Mouse (Mus musculus) stomach, embryonic 15.5 days (tissue): ENCODE measurements at regions not wholly inside any gene's neighbourhood (a gene's known extent, or its start where the extent isn't known, plus 50 kb on each side); places are given as distances from the start of the nearest gene placed in this dataset.

Source experiments
- ATAC-seq: fragments of 200-750 bp; cut with Nextera tagmentation; 2 replicates; pipeline ENCODE4 v1.8.0; 2017; ENCODE audit warnings: low read depth, moderate number of reproducible peaks, moderate TSS enrichment; ENCODE audit not compliant: insufficient read depth, low FRiP score
- H3K27ac ChIP-seq: fragments of 300-500 bp; sonication (generic); 2 replicates; pipeline ENCODE4 v1.5.1; 2015; ENCODE audit warnings: mild to moderate bottlenecking, inconsistent platforms
- H3K27me3 ChIP-seq: fragments of 300-500 bp; sonication (generic); replicated peaks from 2 replicates; pipeline ENCODE4 v1.6.1; 2015; ENCODE audit warnings: inconsistent platforms
- H3K36me3 ChIP-seq: fragments of 300-500 bp; sonication (generic); 2 replicates; pipeline ENCODE4 v1.6.1; 2015; ENCODE audit warnings: inconsistent platforms
- H3K4me1 ChIP-seq: fragments of 300-500 bp; sonication (generic); 2 replicates; pipeline ENCODE4 v1.6.1; 2015; ENCODE audit warnings: inconsistent platforms
- H3K4me2 ChIP-seq: fragments of 300-500 bp; sonication (generic); 2 replicates; pipeline ENCODE4 v1.6.1; 2015; ENCODE audit warnings: mild to moderate bottlenecking, inconsistent platforms
- H3K4me3 ChIP-seq: fragments of 300-500 bp; sonication (generic); replicated peaks from 2 replicates; pipeline ENCODE4 v1.5.1; 2015; ENCODE audit warnings: inconsistent platforms
- H3K9ac ChIP-seq: fragments of 300-500 bp; sonication (generic); 2 replicates; pipeline ENCODE4 v1.6.1; 2015; ENCODE audit warnings: inconsistent platforms
- H3K9me3 ChIP-seq: fragments of 300-500 bp; sonication (generic); 2 replicates; pipeline ENCODE4 v1.6.1; 2016; ENCODE audit warnings: inconsistent platforms
- WGBS: fragments of 180-500 bp; shearing (Covaris S2); methylation state at CpG from one replicate; pipeline ENCODE4 v1.1.7; 2015; 5-methylcytosine and 5-hydroxymethylcytosine counted together

DNA sequence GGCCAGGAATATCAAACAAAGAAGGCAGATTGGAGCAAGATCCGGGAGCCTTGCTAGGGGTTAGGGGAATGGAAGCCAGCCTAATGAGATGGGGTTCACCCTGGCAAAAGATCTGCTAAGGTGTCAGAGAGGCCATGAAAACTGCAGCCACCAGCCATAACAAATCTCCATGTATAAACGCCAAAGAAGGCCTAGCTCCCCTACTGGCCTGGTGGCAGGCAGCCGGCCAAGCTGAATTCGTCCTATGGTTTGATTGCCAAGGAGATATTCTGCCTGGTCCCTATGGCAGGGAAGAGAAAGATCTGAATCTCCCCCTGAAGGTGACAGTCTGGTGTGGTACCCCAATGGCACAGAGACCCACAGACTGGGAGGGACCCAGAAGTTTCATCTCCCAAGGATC is 104.8 kb upstream of the E030018B13Rik start:
- no peak overlapping the region for H3K27ac ChIP-seq
- H3K4me3 ChIP-seq, result no peak overlapping the region
- no peaks in the 10 kb centered on the region for H3K4me1 ChIP-seq
- no peaks in the 10 kb centered on the region for H3K9me3 ChIP-seq
- H3K4me2 ChIP-seq, result no peak overlapping the region
- ATAC-seq, result no peak
- WGBS, result 86% methylated on average over 4 of the region's 4 CpGs
- H3K9ac ChIP-seq, result no peak overlapping the region
- no peaks in the 10 kb centered on the region for H3K36me3 ChIP-seq
- H3K27me3 ChIP-seq, result no peaks in the 10 kb centered on the region

- H3K36me3 ChIP-seq, result no peaks in the 10 kb centered on the region
These were observed 101.1 kb upstream of the E030018B13Rik start for GRCm38 (mm10) chr7:63815531-63815930.

GRCm38 (mm10) chr7:63816056-63816941 is 100.4 kb upstream of the E030018B13Rik start:
- ATAC-seq, result no peak
- Histone ChIP-seq H3K27me3 (no peaks in the 10 kb centered on the region), H3K4me3 (no peak overlapping the region), H3K36me3 (no peaks in the 10 kb centered on the region), H3K9me3 (no peaks in the 10 kb centered on the region), H3K27ac (peak overlapping the region; percentile 40), H3K4me2 (no peak overlapping the region), H3K9ac (no peak overlapping the region), H3K4me1 (no peaks in the 10 kb centered on the region)
- WGBS, result 73% methylated on average over 10 of the region's 10 CpGs

More at GRCm38 (mm10) chr7:63815531-63815930, 101.1 kb upstream of the E030018B13Rik start:
- Histone ChIP-seq H3K4me1 (no peaks in the 10 kb centered on the region), H3K9ac (no peak overlapping the region), H3K9me3 (no peaks in the 10 kb centered on the region), H3K27me3 (no peaks in the 10 kb centered on the region), H3K4me3 (no peak overlapping the region), H3K27ac (no peak overlapping the region), H3K4me2 (no peak overlapping the region)
- no peak for ATAC-seq
- 91% methylated on average over 9 of the region's 9 CpGs for WGBS

DNA sequence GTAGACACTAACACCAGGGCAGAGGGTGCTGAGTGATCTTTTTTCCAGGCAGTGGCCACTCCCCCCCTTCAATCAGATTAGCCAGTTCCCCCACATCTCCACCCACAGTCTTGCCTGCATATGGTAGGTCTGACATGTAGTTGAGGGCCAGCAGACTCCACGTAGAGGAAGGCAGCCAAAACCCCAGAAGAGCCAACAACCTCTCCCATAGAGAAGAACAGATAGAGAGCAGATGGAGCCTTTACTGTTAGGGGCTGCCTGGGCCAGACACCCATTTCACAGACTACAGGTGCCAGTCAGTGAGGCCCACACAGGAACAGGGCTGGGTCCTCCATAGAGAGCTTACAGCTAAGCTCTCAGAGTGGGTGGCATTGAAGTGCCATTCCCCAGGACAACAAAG is 99.2 kb upstream of the E030018B13Rik start:
- WGBS, result 82% methylated on average over 1 of the region's 1 CpGs
- Histone ChIP-seq H3K27me3 (no peaks in the 10 kb centered on the region), H3K4me3 (no peak overlapping the region), H3K9me3 (no peaks in the 10 kb centered on the region), H3K27ac (no peak overlapping the region), H3K9ac (no peak overlapping the region), H3K36me3 (no peaks in the 10 kb centered on the region), H3K4me2 (no peak overlapping the region), H3K4me1 (no peaks in the 10 kb centered on the region)
- no peak for ATAC-seq

GRCm38 (mm10) chr7:63818105-63818504 is 98.6 kb upstream of the E030018B13Rik start:
- Histone ChIP-seq H3K27me3 (no peaks in the 10 kb centered on the region), H3K9ac (no peak overlapping the region), H3K9me3 (no peaks in the 10 kb centered on the region), H3K27ac (no peak overlapping the region), H3K4me2 (no peak overlapping the region), H3K4me3 (no peak overlapping the region), H3K36me3 (no peaks in the 10 kb centered on the region), H3K4me1 (no peaks in the 10 kb centered on the region)
- ATAC-seq, result no peak
- WGBS, result 78% methylated on average over 3 of the region's 3 CpGs

DNA sequence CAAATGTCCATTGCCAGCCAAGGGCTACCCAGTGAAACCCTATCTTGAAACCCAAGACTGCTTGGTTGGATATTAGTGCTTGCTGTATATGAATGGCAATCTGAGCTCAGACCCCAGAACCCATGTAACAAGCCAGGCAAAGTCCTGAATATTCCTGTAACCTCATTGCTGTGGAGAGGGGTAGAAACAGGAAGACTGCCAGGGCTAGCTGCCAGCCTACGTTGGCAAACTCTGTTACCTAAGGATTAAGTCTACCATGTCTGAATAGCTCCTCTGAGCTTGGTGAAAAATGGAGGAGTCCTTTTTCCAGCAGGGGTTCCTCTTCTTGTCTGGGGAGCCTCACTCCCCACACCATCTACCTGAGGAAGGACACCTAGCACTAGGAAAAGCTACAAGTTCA is 96.4 kb upstream of the E030018B13Rik start:
- H3K36me3 ChIP-seq, result no peaks in the 10 kb centered on the region
- H3K27me3 ChIP-seq, result no peaks in the 10 kb centered on the region
- no peak overlapping the region for H3K9ac ChIP-seq
- 58% methylated on average over 1 of the region's 1 CpGs for WGBS
- H3K4me3 ChIP-seq, result no peak overlapping the region
- H3K4me1 ChIP-seq, result no peaks in the 10 kb centered on the region
- no peak overlapping the region for H3K4me2 ChIP-seq
- H3K27ac ChIP-seq, result no peak overlapping the region
- ATAC-seq, result no peak
- H3K9me3 ChIP-seq, result no peaks in the 10 kb centered on the region

GRCm38 (mm10) chr7:63822001-63822400 is 94.7 kb upstream of the E030018B13Rik start:
- no peak for ATAC-seq
- Histone ChIP-seq H3K27me3 (no peaks in the 10 kb centered on the region), H3K4me3 (no peak overlapping the region), H3K27ac (no peak overlapping the region), H3K4me2 (no peak overlapping the region), H3K4me1 (no peaks in the 10 kb centered on the region), H3K9me3 (no peaks in the 10 kb centered on the region), H3K9ac (no peak overlapping the region), H3K36me3 (no peaks in the 10 kb centered on the region)
- 69% methylated on average over 2 of the region's 2 CpGs for WGBS

- Histone ChIP-seq H3K4me2 (no peak overlapping the region), H3K27ac (peak overlapping the region; percentile 35; the same call in 1 of the 2 replicates), H3K36me3 (no peaks in the 10 kb centered on the region), H3K4me1 (no peaks in the 10 kb centered on the region), H3K9ac (no peak overlapping the region), H3K9me3 (no peaks in the 10 kb centered on the region), H3K4me3 (no peak overlapping the region), H3K27me3 (no peaks in the 10 kb centered on the region)
- no peak for ATAC-seq
- 49% methylated on average over 7 of the region's 7 CpGs for WGBS
These were observed 92.6 kb upstream of the E030018B13Rik start for GRCm38 (mm10) chr7:63824009-63824408.

DNA sequence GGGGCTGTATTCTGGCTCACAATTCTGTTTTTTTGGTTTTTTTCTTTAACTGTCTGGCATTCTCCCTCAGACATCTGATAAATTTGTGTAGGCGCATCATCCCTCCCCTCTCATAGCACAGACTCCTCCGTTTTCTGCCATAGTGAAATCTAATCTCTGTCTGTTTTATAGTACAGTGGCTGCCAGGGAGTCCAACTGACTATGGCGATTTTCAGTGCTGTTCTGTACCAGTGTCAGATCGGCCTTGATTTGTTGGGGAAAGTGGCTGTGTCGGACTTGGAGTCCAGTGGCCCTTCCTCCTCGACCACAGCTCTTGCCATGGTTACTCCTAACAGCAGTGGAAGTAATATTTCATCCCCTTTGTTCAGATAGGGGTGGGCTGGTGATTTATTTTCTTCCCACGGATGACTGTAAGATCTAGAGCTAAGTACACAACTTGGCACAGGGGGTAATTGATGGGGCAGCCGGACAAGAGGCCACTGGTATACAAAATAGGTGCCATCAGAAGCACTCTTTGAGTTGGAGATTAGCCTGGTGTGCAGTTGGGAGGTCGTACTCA is 87.2 kb upstream of the E030018B13Rik start:
- ATAC-seq, result no peak
- H3K4me2 ChIP-seq, result no peak overlapping the region
- WGBS, result 59% methylated on average over 9 of the region's 9 CpGs
- no peaks in the 10 kb centered on the region for H3K27me3 ChIP-seq
- H3K4me1 ChIP-seq, result no peaks in the 10 kb centered on the region
- no peak overlapping the region for H3K27ac ChIP-seq
- H3K4me3 ChIP-seq, result no peak overlapping the region
- H3K36me3 ChIP-seq, result no peaks in the 10 kb centered on the region
- H3K9ac ChIP-seq, result no peak overlapping the region
- H3K9me3 ChIP-seq, result no peaks in the 10 kb centered on the region

- Histone ChIP-seq H3K27ac (no peak overlapping the region), H3K4me3 (no peak overlapping the region), H3K9ac (no peak overlapping the region), H3K4me1 (no peaks in the 10 kb centered on the region), H3K36me3 (no peaks in the 10 kb centered on the region), H3K4me2 (no peak overlapping the region), H3K27me3 (no peaks in the 10 kb centered on the region), H3K9me3 (no peaks in the 10 kb centered on the region; the same call in 1 of the 2 replicates)
- WGBS, result 81% methylated on average over 6 of the region's 6 CpGs
- ATAC-seq, result no peak
These were observed 83.0 kb upstream of the E030018B13Rik start for GRCm38 (mm10) chr7:63833676-63834075.

GRCm38 (mm10) chr7:63835958-63836357 is 80.7 kb upstream of the E030018B13Rik start:
- Histone ChIP-seq H3K4me2 (no peak overlapping the region), H3K4me1 (no peaks in the 10 kb centered on the region), H3K27me3 (no peaks in the 10 kb centered on the region), H3K9ac (no peak overlapping the region), H3K9me3 (no peaks in the 10 kb centered on the region; the same call in 1 of the 2 replicates), H3K36me3 (no peaks in the 10 kb centered on the region), H3K27ac (no peak overlapping the region), H3K4me3 (no peak overlapping the region)
- no peak for ATAC-seq
